Mouse (Mus musculus) hindbrain, embryonic 16.5 days (tissue): ENCODE results near the gene Adamts8. TPM values are rescaled to one million over a fixed set of nuclear protein-coding genes. Genes with fewer than 3 reads are reported as not detected.
A peak's percentile ranks its signal among the peaks of the same experiment; 100 is the strongest.

ENCODE experiments used
- ATAC-seq: fragments of 200-750 bp; cut with Nextera tagmentation; 2 replicates; pipeline ENCODE4 v1.8.0; 2017; ENCODE audit warnings: moderate TSS enrichment, moderate library complexity
- H3K27ac ChIP-seq: fragments of 300-500 bp; sonication (generic); 2 replicates; pipeline ENCODE4 v1.5.1; 2014; ENCODE audit warnings: low read depth, mild to moderate bottlenecking, control low read depth, low read length, moderate library complexity
- H3K27me3 ChIP-seq: fragments of 300-500 bp; sonication (generic); replicated peaks from 2 replicates; pipeline ENCODE4 v1.6.1; 2014; ENCODE audit warnings: low read length; ENCODE audit not compliant: control insufficient read depth, insufficient read depth
- H3K36me3 ChIP-seq: fragments of 300-500 bp; sonication (generic); 2 replicates; pipeline ENCODE4 v1.6.1; 2014; ENCODE audit warnings: mild to moderate bottlenecking, low read length, moderate library complexity, mixed read lengths; ENCODE audit not compliant: control insufficient read depth, insufficient read depth
- H3K4me1 ChIP-seq: fragments of 300-500 bp; sonication (generic); 2 replicates; pipeline ENCODE4 v1.6.1; 2014; ENCODE audit warnings: low read depth, low read length; ENCODE audit not compliant: control insufficient read depth, insufficient read depth
- H3K4me2 ChIP-seq: fragments of 300-500 bp; sonication (generic); 2 replicates; pipeline ENCODE4 v1.6.1; 2014; ENCODE audit warnings: mild to moderate bottlenecking, low read length, control low read depth, moderate library complexity
- H3K4me3 ChIP-seq: fragments of 300-500 bp; sonication (generic); 2 replicates; pipeline ENCODE4 v1.5.1; 2014; ENCODE audit warnings: mild to moderate bottlenecking, low read length, control low read depth, moderate library complexity
- H3K9ac ChIP-seq: fragments of 300-500 bp; sonication (generic); 2 replicates; pipeline ENCODE4 v1.6.1; 2014; ENCODE audit warnings: low read depth, mild to moderate bottlenecking, control low read depth, low read length, moderate library complexity
- H3K9me3 ChIP-seq: fragments of 300-500 bp; sonication (generic); 2 replicates; pipeline ENCODE4 v1.6.1; 2014; ENCODE audit warnings: mild to moderate bottlenecking, low read length, moderate library complexity; ENCODE audit not compliant: control insufficient read depth
- WGBS: fragments of 180-500 bp; shearing (Covaris S2); extraction: QIAGEN DNeasy Blood & Tissue Kit; methylation state at CpG from one replicate; pipeline ENCODE4 v1.1.7; 2014; 5-methylcytosine and 5-hydroxymethylcytosine counted together
- polyA plus RNA-seq: library from polyadenylated mRNA; unstranded; fragments of >200 nt; fragmentation: Nextera tagmentation; extraction: Ambion mirVana; gene quantifications from 2 replicates; pipeline ENCODE4 v1.2.1, GENCODE M21; 2015

Adamts8 gene
- polyA plus RNA-seq, 1 experiment from 2014 or later, result 1.8 TPM

DNA sequence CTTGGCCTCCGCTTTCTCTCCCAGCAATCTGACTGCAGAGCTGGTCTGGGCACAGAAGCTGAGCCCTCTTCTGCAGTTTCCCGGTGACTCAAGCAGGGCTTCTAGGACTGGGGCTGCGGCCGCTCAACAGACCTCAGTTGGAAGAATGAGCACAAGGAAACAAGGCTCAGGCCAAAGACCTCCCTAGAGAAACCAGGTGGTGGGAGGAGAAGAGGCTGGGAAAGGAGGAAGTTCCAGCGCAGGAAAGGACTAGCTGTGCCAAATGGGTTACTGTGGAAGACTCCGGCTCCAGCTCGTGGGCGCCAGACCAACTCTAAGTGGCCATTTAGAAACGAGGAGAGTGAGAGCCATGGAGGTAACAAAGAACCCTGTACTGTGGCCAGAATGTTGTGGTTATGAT is 22.7 kb upstream of the Adamts8 start:
- H3K4me3 ChIP-seq, result 0 out of 2 replicates have a peak overlapping the region, but pooled peaks have one; percentile 2
- peak overlapping the region; percentile 40 for H3K4me2 ChIP-seq
- peaks cover 11% of the 10 kb centered on the region for H3K4me1 ChIP-seq
- no peak overlapping the region for H3K9ac ChIP-seq
- H3K27me3 ChIP-seq, result peaks cover 6% of the 10 kb centered on the region; the same call in 1 of the 2 replicates
- WGBS, result 77% methylated on average over 9 of the region's 9 CpGs
- ATAC-seq, result no peak
- H3K9me3 ChIP-seq, result no peaks in the 10 kb centered on the region
- no peak overlapping the region for H3K27ac ChIP-seq
- no peaks in the 10 kb centered on the region for H3K36me3 ChIP-seq

DNA sequence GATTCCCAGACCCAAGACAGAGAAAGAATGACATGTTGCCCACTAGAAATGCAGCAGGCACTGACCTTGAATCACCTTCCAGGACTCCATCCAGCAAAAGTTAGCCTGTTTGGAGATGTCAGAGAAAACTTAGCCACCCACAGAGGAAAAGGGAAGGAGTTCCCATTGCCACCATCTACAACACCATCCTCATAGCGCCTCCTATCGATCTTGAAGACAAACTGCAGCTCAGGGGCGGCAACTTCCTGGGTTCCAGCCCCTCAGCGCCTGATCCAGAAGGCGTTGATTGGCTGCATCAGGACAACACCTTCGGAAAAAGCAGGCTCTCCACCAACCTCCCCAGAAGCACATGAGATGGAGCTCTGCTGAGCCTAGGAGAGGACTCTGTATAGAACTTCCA is 21.6 kb upstream of the Adamts8 start:
- peak overlapping the region; percentile 95 for H3K4me2 ChIP-seq
- H3K36me3 ChIP-seq, result no peaks in the 10 kb centered on the region
- 24% methylated on average over 6 of the region's 6 CpGs for WGBS
- peak overlapping the region; percentile 65 for H3K4me3 ChIP-seq
- H3K4me1 ChIP-seq, result peaks cover 11% of the 10 kb centered on the region
- peaks cover 6% of the 10 kb centered on the region; the same call in 1 of the 2 replicates for H3K27me3 ChIP-seq
- H3K9ac ChIP-seq, result no peak overlapping the region
- H3K27ac ChIP-seq, result no peak overlapping the region
- ATAC-seq, result no peak
- no peaks in the 10 kb centered on the region for H3K9me3 ChIP-seq

DNA sequence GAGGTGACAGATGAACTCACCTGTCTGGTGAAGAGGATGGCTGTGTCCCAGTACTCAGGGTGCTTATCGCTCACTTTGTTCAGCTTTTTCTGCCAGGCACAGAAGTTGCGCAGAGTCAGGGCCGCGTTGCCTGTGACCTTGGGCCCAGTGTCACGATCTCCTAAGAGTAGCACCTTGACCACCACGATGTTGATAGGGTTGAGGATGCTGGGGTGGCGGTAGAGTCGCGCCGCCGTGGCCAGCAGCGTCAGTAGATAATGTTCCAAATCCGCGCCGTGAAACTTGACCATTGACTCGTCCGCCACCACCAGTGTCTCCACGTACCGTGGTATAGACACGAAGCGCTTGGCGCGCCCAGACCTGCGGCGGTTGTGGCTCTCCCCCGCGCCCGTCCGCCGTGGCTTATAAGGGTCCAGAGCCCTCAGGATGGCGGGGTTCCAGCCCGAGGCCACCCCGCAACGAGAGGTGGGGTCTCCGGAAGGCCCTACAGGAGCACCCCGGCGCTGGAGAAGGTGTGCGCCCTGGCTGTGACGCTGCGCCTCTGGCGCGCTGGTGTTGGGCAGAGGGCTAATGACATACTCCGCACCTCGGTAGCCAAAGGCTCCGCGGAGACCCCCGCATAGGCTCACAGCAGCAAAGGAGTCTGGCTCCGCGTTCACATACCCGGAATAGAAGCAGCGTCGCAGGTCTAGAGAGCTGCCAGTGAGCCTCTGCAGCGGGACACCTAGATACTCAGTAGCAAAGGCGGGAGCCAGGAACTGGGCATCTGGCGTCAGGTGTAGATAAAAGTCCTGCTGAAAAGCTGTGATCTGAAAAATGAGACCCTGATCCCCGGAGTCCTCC is 20.9 kb upstream of the Adamts8 start:
- peak overlapping the region; percentile 71 for H3K9ac ChIP-seq
- H3K36me3 ChIP-seq, result no peaks in the 10 kb centered on the region
- 4% methylated on average over 56 of the region's 56 CpGs for WGBS
- no peaks in the 10 kb centered on the region for H3K9me3 ChIP-seq
- H3K4me3 ChIP-seq, result peak overlapping the region; percentile 65
- peaks cover 11% of the 10 kb centered on the region for H3K4me1 ChIP-seq
- ATAC-seq, result peak; percentile 46
- no peak overlapping the region for H3K27ac ChIP-seq
- H3K27me3 ChIP-seq, result peaks cover 6% of the 10 kb centered on the region; the same call in 1 of the 2 replicates
- H3K4me2 ChIP-seq, result peak overlapping the region; percentile 95

DNA sequence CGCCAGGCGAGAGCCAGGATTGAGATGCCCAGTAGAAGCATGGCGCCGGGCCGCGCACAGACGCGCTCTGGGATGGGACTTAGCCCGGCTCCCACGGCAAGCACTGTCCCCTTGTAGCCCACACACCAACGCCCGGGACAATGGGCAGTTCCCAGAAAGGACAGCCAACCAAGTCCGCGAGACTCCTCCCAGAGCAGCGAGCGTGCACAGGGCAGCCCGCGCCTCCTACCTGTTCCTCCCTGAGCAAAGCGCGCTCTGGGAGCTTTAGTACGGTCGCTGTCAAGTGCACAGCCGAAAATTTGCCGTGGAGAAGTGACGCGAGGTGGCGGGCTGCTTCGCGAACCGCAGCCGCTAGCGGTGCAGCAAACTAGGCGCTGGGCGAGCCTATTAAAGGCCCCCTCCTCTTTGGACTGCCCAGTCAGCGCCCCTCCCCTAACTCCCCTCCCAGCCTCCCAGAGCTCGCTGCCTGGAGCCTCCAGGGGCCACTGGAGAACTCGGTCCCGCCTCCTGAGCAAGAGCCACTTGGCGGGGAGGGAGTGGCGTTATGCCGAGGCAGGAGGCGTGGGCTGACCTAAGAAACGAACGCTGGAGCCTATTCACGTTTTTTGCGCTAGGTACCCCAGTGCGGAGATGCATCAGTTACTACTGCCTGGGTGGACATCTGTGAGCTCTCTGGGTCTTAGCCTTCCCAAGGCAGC is 20.0 kb upstream of the Adamts8 start, which contains the start of gene Adamts15:
Gene Adamts15 (minus strand): TSS at position 256 of the 698 bp plus-strand sequence.
- 1% methylated on average over 47 of the region's 47 CpGs for WGBS
- no peak within 1 kb of the TSS for H3K27ac ChIP-seq

DNA sequence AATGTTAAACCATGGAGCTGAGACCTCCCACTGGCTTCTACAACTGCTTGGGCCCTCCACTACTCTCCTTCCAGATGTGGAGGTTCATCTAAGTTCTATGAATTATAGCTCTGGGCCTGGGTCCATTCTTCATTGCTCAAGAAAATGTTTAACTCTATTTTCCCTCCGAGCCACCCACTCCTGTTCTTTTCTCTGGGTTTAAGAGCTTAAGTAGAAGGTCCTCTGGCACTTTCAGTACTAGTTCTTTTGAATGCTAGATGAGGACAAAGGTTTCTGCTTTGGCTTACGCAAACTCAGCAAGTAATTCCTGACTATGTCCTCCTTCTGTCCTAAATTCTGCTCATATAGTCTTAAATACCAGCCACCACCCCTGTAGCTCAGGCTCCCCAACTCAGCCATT is 13.6 kb upstream of the Adamts8 start:
- H3K36me3 ChIP-seq, result no peaks in the 10 kb centered on the region
- no peak overlapping the region for H3K9ac ChIP-seq
- no peak overlapping the region for H3K4me2 ChIP-seq
- H3K4me1 ChIP-seq, result no peaks in the 10 kb centered on the region
- no peaks in the 10 kb centered on the region for H3K27me3 ChIP-seq
- WGBS, result 90% methylated on average over 2 of the region's 2 CpGs
- no peak for ATAC-seq
- no peak overlapping the region for H3K27ac ChIP-seq
- no peak overlapping the region for H3K4me3 ChIP-seq
- H3K9me3 ChIP-seq, result no peaks in the 10 kb centered on the region

More for the DNA sequence above, 20.0 kb upstream of the Adamts8 start, which contains the start of gene Adamts15:
- Histone ChIP-seq H3K9me3 (no peaks in the 10 kb centered on the region), H3K36me3 (no peaks in the 10 kb centered on the region), H3K27me3 (peaks cover 6% of the 10 kb centered on the region; the same call in 1 of the 2 replicates), H3K4me3 (peak within 1 kb of the TSS; percentile 65), H3K9ac (peak within 1 kb of the TSS; percentile 71), H3K4me1 (peaks cover 11% of the 10 kb centered on the region), H3K4me2 (peak within 1 kb of the TSS; percentile 95)
- ATAC-seq, result peak; percentile 84

DNA sequence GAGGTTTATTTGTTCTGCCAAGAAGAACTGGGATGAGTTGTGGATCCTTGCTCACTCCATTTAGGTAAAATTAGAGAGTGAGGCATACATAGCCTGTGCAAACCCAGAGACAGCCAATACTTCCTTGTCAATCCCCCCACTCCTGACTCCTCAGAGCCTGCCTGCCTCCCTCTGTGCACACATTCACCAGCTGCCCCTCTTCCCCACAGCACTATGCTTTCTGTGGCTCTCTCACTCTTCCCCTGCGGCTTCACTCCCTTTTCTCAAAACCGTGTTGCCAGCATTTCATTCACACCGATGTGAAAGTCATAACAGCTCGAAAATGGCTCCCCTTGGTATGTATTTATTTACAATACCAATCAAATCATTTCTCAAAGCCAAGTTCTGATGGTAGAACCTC is 10.0 kb upstream of the Adamts8 start:
- no peak overlapping the region for H3K4me2 ChIP-seq

DNA sequence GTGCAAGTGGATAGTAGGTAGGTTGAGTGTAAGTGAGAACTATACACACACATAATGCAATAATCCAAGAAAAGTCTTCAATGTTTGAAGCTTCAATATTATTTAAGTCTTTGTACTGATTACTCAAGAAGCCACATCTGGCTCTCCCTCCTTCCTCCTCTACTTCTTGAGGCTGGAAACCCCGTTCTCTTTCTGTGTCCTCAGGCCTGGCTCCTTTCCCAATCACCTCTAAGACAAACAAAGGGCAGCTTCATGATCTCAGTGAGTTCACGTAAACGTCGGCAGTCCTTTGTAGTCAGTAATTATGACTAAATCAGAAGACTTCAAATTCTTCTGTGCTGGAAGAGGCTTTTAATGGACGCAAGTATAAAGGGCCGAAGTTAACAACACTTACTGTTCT is 7.5 kb upstream of the Adamts8 start:
- no peaks in the 10 kb centered on the region for H3K9me3 ChIP-seq
- H3K9ac ChIP-seq, result no peak overlapping the region
- no peak overlapping the region for H3K4me2 ChIP-seq
- no peak for ATAC-seq
- 61% methylated on average over 6 of the region's 6 CpGs for WGBS
- no peaks in the 10 kb centered on the region for H3K4me1 ChIP-seq
- no peaks in the 10 kb centered on the region for H3K36me3 ChIP-seq
- no peak overlapping the region for H3K4me3 ChIP-seq
- no peak overlapping the region for H3K27ac ChIP-seq
- no peaks in the 10 kb centered on the region; the same call in 1 of the 2 replicates for H3K27me3 ChIP-seq

More for the DNA sequence above, 10.0 kb upstream of the Adamts8 start:
- Histone ChIP-seq H3K27ac (no peak overlapping the region), H3K36me3 (no peaks in the 10 kb centered on the region), H3K4me1 (no peaks in the 10 kb centered on the region), H3K9ac (no peak overlapping the region), H3K4me3 (no peak overlapping the region), H3K9me3 (no peaks in the 10 kb centered on the region), H3K27me3 (no peaks in the 10 kb centered on the region)
- WGBS, result 68% methylated on average over 4 of the region's 4 CpGs
- ATAC-seq, result no peak

DNA sequence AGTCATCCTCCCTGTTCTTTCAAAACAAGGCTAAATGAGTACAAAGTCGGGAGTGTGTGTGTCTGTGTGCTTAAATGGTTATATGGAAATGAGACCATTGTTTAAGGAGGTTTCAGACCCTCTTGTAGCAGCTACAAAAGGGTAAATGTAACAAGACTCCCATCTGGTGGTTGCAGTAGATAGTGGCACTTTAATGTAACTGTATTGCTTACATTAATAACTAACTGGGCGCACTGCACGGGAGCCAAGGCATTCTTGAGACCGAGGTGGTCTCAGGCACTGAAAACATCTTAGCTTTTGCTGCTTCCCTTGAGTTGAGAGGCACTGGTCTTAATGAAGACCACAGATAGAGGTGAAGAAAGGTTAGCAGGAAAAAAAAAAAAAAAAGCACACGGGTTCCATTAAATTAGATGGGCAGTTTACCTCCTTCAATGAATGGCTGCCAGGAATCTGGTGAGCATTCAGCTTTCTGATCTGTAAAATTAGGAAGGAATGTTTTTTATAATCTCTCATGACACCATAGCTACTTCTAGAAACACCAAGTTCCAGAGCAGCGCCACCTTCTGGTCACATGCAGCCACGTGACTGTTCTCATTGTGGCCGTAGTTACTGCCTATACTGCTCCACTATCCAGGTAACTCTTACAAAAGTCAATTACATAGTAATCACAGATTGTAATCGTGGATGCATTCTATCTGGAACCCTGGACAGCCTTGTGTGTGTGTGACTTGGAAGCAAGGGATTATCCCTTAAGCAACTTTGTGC is 5.5 kb upstream of the Adamts8 start:
- Histone ChIP-seq H3K27ac (no peak overlapping the region), H3K9ac (no peak overlapping the region), H3K4me3 (no peak overlapping the region), H3K27me3 (peaks cover 12% of the 10 kb centered on the region), H3K36me3 (no peaks in the 10 kb centered on the region), H3K4me2 (peak overlapping the region; percentile 44), H3K4me1 (0 out of 2 replicates have a peak, but pooled peaks cover under 1% of the 10 kb centered on the region), H3K9me3 (no peaks in the 10 kb centered on the region)
- peak; percentile 88 for ATAC-seq
- 30% methylated on average over 9 of the region's 9 CpGs for WGBS
